8 mouse cellular contexts compared by ENCODE assay signal in genomic region chr2:180920810-180921400, GRCm38 (mm10). TPM values are rescaled to one million over a fixed set of nuclear protein-coding genes. Genes with fewer than 3 reads are reported as not detected.
DNase-seq lines count a peak whose midpoint lies in the region; ATAC-seq lines count a peak whose summit lies in the region.

Gene Ythdf1, minus strand, starts transcription at chr2:180920949.

- peak within 1 kb of the TSS; percentile 93 for H3K4me2 ChIP-seq in intestine, embryonic 14.5 days (ENCODE audit: low read length)

- peak; percentile 97 for ATAC-seq in intestine, embryonic 14.5 days (replicated peaks; ENCODE audit: low FRiP score, low TSS enrichment, low read depth)

- peak within 1 kb of the TSS; percentile 99 for H3K9ac ChIP-seq in intestine, embryonic 14.5 days (ENCODE audit: low read length)

- H3K4me3 ChIP-seq in intestine, embryonic 14.5 days (ENCODE audit: low read depth, low read length): peak within 1 kb of the TSS; percentile 100

- no peaks in the 10 kb centered on the region for H3K27me3 ChIP-seq in intestine, embryonic 14.5 days (replicated peaks; ENCODE audit: control insufficient read depth, insufficient read depth, low read length)

- peaks cover 32% of the 10 kb centered on the region for H3K36me3 ChIP-seq in intestine, embryonic 14.5 days (ENCODE audit: control insufficient read depth, insufficient read depth, low read length)

- peak; percentile 98 to 99 for DNase-seq in adrenal gland, adult 18-20 months (ENCODE audit: low spot score in 2 of 2)
- peak; percentile 99 for DNase-seq in embryo, embryonic 11 days
- DNase-seq in gastrocnemius, postnatal 25 days: peak; percentile 96
- peak; percentile 99 for DNase-seq in intestine, embryonic 14.5 days (ENCODE audit: low spot score)
- peak; percentile 95 to 98 for DNase-seq in left cerebral cortex, postnatal 14 days (ENCODE audit: low spot score in 2 of 2)
- peak; percentile 97 for DNase-seq in mesoderm, embryonic 11.5 days (ENCODE audit: low read depth, low spot score)
- peak; percentile 92 to 93 for DNase-seq in right cerebral cortex, postnatal 36 days (ENCODE audit: low spot score in 2 of 2)
- peak; percentile 96 for DNase-seq in yolk sac, embryonic 10.5 days (ENCODE audit: low spot score)

- H3K4me1 ChIP-seq in intestine, embryonic 14.5 days (replicated peaks; ENCODE audit: control insufficient read depth, insufficient read depth, low read length): peaks cover 14% of the 10 kb centered on the region

- intact Hi-C loops in left cerebral cortex, postnatal 14 days (cut with DNase I): loop anchor here (5.0 kb wide), 1 partner anchor 151 kb away; no protein-coding TSS in a partner anchor

- H3K9me3 ChIP-seq in intestine, embryonic 14.5 days (ENCODE audit: control insufficient read depth, low read length): no peaks in the 10 kb centered on the region

- WGBS in intestine, embryonic 14.5 days: under 1% methylated on average over 54 of the region's 56 CpGs

- H3K27ac ChIP-seq in intestine, embryonic 14.5 days (ENCODE audit: low read depth): peak within 1 kb of the TSS; percentile 33; the same call in 1 of the 2 replicates

RNA-seq across cellular contexts. Expression of gene Ythdf1, which starts in this region (rescaled TPM):
- total RNA-seq in adrenal gland, adult 18-20 months (2021): 10 to 100 TPM; 48.5 to 51.9 TPM
- 10 to 100 TPM; 31.9 to 34.1 TPM for total RNA-seq in gastrocnemius, postnatal 25 days (2021)
- polyA plus RNA-seq in intestine, embryonic 14.5 days (2014; fragmentation: Nextera tagmentation; extraction: Ambion mirVana): 42.0 and 61.0 TPM in 2 replicates
- total RNA-seq in left cerebral cortex, postnatal 14 days (2021): 10 to 100 TPM; 63.1 to 68.4 TPM

Comparison
In these comparisons a context has a peak if more than half of its experiments do, and no peak if none do; other contexts are left out.
1. Peak in every context shown above with its lines: DNase-seq, ATAC-seq, H3K4me3 ChIP-seq and H3K27ac ChIP-seq.